Mouse (Mus musculus) heart, adult 8-10 months (tissue): Measurements from ENCODE around the gene Uri1. TPM values are rescaled to one million over a fixed set of nuclear protein-coding genes. Genes with fewer than 3 reads are reported as not detected.

Source experiments
- DNase-seq: peaks from one replicate; pipeline ENCODE4 v3.0.0; 2022; ENCODE audit warnings: low spot score
- total RNA-seq, 4 experiments: library from RNA; stranded (reverse); gene quantifications; 2 replicates each; pipeline ENCODE4 v1.2.4; 2022

Gene Uri1
- 10 to 100 TPM; 14.2 to 25.3 (median 16.6) TPM for total RNA-seq

DNA sequence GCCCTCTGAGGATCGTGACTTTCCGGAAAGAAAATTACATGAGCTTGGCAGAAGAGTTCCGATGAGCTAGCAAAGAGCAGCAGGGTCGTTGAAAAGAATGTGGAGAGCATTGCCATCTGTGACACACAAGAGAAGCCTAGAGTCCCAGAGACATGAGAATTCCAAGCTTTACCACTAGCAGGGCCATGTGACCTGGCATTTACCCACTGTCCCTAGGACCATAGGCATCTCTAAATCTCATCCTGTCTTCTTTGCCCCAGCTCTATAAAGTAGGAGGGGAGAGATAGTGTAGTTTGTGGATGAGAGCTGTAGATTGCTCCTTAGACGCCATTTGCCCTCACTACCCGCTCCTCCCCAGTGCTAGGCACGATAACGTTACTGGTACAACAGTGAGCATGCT, at the start of gene Uri1:
Uri1 (minus strand) TSS at position 101 of the 400 bp plus-strand sequence.
- no peak for DNase-seq

DNA sequence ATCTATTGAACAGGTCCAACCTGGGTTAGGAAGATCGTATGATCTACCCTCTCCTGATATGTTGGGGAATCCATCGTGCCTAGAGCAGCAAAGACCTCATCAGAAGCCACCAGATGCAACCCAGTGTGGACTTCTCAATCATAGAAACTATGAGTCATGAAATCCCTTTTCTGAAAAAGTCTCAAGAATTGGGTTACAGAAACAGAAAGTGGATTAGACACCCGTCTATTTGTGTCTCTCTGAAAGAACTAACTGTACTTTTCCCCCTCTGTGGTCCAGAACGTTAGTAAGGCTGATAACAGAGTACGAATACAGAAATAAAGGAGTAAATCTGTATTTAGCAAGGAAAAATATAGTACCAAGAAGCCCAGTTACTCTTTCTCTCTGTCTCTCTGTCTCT, 47.7 kb upstream of the Uri1 start:
- peak; percentile 25 for DNase-seq

DNA sequence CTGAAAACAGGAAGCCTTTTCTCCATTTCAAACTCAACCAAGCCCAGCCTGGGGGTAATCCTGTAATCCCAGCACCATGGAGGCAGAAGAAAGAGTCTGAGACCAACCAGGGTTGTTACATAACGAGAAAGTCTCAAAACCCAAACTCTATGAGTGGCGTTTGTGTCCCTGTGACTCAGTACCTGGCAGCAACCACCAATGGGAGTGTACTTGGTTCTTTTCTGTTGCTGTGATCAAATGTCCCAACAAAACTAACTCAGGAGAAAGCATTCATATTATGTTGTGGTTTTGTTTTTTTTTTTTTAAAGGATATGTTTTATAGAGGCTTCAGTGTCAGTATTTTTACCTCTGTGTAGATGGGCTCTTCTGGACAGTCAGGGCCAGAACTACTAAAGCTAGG, 47.3 kb upstream of the Uri1 start:
- peak; percentile 14 for DNase-seq

- no peak for DNase-seq
Observed at GRCm38 (mm10) chr7:38064431-38064830, 41.1 kb upstream of the Uri1 start.

GRCm38 (mm10) chr7:38061060-38061970, 38.0 kb upstream of the Uri1 start:
- DNase-seq, result peak; percentile 81

DNA sequence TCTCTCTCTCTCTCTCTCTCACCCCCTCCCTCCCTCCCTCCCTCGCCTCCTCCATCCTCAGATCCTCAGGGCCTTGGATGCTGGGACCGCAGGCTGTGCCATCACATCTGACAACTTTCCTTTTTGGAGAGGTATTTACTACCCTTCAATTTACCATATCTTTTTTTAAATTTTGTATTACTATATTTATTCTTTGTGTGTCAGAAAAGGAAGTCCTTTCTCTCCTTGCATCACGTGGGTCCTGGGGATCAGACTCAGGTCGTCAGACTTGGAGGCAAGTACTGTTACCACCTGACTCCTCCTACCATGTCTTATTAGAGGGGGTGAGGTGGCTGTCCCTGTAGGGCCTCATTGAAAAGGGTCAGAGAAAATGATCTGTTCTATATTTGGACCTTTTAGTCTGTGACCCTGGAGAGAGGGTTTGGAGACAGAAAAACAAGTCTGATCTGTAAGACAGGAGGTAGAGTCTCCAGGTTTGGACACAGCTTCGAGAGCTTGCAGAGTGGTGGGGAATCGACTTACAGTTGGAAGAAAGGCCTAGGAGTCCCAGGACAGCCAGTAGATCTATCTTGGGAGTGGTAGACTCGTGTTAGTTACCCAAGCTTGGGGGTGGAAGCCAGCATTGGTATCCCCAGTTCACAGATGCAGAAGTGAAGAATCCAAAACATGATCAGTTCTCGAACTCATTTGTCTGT, 36.4 kb upstream of the Uri1 start:
- no peak for DNase-seq

DNA sequence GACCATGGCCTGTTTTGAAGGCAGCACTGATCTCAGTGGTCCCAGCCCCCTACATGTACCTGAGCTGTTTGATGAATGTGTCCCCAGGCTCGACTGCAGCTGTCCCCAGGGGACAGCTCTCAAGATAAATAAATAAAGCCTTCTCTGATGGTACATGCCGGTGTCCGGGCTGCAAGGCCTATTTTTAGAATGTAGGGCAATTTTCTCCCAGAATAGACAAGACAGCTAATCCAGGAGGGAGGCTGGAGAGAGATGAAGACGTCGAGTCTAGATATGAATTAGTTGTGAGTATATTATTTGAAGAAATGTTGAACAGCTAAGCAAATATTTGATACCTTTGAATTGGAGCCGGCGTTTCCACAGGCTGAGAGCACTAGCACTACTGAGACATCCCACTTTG, 35.7 kb upstream of the Uri1 start:
- peak; percentile 31 for DNase-seq

DNA sequence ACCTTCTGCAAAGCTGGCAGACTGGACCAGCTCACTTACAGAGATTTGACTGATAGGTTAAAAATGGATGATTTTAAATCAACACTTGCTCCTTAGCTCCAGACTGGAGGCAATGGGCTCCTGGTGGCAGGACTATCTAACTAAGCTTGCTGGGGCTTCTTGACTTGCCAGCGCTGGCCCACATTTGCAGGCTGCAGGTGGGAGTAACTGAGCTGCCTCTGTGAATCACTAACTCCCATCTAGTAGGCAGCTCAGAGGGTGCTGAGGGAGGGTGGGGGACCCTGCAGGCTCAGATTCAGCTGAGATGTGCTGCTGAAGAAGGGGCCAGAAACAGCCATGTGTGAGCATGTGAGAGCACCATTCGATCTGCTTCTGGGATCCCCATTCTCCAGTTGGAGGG, 32.6 kb upstream of the Uri1 start:
- DNase-seq, result no peak

GRCm38 (mm10) chr7:38054246-38054645, 30.9 kb upstream of the Uri1 start:
- no peak for DNase-seq

GRCm38 (mm10) chr7:38047229-38047628, 23.9 kb upstream of the Uri1 start:
- DNase-seq, result no peak

DNA sequence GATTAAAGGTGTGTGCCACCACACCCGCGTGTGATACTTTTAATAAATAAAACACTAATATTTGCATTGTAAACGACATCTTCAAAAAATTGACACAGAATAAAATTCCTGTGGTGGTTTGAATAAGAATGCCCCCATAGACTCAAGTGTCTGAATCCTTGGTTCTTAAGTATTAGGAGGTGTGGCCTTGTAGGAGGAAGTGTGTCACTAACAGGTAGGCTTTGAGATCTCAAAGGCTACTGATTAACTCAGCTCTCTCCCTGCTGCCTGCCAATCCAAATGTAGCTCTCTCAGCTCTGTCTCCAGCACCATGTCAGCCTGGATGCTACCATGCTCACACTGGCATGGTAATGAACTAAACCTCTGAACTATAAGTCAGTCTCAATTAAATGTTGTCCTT, 17.9 kb upstream of the Uri1 start:
- DNase-seq, result no peak

DNA sequence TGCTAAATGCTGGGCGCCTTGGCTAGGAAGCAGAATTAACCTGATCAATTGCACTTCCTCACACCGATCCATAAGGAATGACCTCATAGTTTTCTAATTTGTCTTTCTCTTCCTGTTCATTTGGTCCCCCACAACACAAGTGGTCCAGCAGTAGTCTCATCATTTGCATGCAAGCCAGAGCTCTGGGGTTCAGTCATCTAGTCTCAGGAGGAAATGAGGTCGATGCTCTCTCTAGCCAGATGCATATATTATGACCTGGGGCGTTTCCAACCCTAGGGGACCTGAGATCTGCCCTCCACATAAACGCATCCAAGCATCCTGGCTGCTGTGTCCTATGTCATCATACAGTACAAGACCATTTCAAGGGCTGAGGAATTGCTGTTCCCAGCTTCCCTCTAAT, 14.2 kb upstream of the Uri1 start:
- DNase-seq, result no peak

GRCm38 (mm10) chr7:38031183-38031582, 7.8 kb upstream of the Uri1 start:
- DNase-seq, result no peak

DNA sequence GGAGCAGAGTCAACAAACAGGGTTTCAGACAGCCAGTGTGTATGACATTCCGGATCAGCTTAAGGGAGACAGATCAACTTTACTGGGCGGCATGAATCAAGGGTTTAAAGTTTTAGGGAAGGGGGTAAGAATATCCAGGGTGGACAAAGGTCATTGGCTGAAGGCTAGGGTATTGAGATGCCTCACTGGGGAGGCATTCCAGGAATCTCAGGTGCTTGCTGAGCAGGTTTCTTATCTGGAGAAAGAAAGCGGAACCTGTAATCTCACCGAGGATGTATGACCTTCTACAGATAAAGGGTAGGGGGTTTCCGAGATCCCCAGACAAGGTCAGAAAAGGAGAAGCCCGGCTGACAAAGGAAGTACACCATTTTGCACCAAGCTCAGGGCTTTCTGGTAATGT, 7.3 kb upstream of the Uri1 start:
- DNase-seq, result no peak

GRCm38 (mm10) chr7:38029986-38030385, 6.6 kb upstream of the Uri1 start:
- DNase-seq, result no peak

GRCm38 (mm10) chr7:38029083-38029482, 5.7 kb upstream of the Uri1 start:
- no peak for DNase-seq

DNA sequence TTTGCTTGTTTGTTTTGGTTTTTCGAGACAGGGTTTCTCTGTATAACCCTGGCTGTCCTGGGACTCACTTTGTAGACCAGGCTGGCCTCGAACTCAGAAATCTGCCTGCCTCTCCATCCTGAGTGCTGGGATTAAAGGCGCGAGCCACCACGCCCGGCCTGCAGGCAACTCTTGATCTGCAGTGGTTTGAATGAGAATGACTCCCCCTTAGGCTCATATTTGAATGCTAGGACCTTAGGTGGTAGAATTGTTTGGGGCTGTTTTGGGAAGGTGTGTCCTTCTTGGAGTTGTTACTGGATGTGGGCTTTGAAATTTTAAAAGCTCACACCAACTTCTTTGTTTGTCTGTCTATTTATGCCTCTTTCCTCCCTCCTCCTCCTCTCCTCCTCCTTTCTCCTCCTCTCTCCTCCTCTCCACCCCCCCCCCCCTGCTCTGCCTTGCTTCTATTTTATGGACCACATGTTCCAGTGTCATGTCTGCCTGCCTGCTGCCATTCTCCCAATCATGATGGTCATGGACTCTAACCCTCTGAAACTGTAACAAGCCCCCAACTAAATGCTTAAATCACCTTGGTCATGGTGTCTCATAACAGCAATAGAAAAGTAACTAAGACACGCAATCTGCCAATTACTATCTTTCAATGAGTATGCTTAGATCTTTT, 4.7 kb upstream of the Uri1 start:
- DNase-seq, result no peak

- no peak for DNase-seq
Observed at GRCm38 (mm10) chr7:38024839-38025238, 1.5 kb upstream of the Uri1 start.

- DNase-seq, result no peak
Observed at GRCm38 (mm10) chr7:38019770-38020169, 3.6 kb downstream of the Uri1 start.

DNA sequence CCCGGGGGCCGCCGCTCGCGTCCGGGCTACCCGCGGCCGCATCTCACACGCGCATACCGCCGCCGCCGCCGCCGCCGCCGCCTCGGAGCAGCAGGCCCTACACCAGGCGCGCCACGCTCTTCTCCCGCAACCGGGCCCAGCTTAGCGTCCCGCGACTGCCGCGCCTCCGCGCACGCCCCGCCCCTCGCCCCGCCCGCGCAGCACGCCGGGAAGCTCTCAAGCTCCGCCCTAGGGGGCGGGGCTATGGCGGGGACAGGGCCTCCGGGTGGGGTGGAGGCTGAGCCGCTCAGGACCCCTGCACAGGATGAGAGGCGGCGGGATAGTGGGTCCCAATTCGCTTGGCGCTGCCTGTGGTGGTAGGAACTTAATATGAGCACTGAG, 4.0 kb downstream of the Uri1 start:
- peak; percentile 77 for DNase-seq

DNA sequence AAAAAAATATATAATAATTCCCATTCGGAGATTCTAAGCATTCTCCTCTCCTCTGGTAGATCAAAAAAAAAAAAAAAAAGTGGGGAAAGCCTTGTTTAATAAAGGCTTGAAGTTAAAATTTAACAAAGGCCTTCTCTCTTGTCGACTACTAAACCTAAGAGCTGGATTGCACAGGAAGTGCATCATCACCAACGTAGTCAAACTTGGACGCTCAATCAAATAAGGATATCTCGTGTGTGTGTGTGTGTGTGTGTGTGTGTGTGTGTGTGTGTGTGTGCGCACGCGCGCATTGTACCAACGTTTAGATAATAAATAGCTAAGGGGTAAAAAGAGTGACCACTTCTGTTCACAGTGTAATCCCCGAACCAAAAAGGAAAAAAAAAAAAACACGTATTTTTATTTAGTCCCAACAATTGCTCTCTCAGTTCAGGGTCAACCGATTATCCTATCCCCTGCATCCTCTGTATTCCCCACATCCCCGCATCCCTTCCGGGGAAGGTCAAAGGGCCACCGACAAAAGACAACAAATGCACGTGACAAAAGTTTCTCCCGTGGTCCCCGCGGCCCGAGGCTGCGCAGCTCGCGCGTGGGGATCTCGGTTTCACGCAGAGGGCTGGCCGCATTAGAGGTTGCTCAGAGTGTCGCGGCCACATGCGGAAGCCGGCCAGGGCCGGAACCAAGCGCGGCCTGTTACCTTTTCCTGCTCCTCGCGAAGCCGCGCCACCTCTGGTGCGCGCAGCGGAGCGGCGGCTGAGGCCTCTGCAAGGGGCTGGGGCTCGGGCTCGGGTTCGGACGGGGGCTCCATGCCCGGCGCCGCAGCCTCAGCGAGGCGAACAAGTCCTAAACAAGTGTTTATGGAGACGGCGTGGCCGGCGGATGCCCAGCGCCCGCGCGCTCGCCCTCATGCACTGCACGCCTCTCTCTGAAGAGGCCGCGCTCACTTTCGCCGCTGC, 4.7 kb downstream of the Uri1 start:
- peak; percentile 58 for DNase-seq
